Mouse (Mus musculus): ENCODE data around the gene Anp32b.

- TF ChIP-seq CTCF (IDR thresholded peaks at IDR 0.05; ENCODE audit: insufficient read depth, low read depth, low read length) (no peak), POLR2A (IDR thresholded peaks at IDR 0.05; ENCODE audit: insufficient read depth, low read depth, low read length) (no peak)
These were observed 6.5 kb downstream of the Anp32b start for GRCm38 (mm10) chr4:46457186-46457585.
